Mouse (Mus musculus): ENCODE data around the gene Prss50. TPM values are rescaled to one million over a fixed set of nuclear protein-coding genes. Genes with fewer than 3 reads are reported as not detected.

Prss50 gene
- polyA plus RNA-seq, 1 experiment from 2014 or later: 0.15 TPM

DNA sequence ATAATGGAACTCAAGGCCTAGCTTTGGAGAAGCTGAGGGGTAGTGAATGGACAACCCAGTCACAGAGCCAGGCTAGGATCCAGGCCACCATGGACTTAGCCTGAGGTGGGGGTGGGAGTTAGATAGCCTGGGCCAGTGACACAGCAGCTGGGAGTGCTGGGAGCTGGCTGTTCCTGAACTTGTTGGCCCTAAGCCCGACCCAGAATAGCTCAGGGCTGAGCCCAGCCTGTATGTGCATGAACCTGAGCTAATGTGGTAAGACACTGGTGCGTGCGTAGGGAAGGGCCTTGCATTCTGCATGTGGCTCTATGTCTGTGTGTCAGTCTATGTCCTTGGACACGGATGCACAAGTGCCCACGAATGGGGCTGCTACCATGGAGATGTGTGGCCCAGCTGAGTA is 20.1 kb downstream of the Prss50 start:
- Histone ChIP-seq H3K4me1 (peaks cover 35% of the 10 kb centered on the region), H3K4me2 (no peak overlapping the region), H3K4me3 (no peak overlapping the region), H3K27me3 (peaks cover 67% of the 10 kb centered on the region), H3K9me3 (replicated peaks) (no peaks in the 10 kb centered on the region), H3K27ac (no peak overlapping the region), H3K36me3 (ENCODE audit: poor library complexity, severe bottlenecking) (no peaks in the 10 kb centered on the region), H3K9ac (no peak overlapping the region)
- no peak for ATAC-seq
- WGBS: 84% methylated on average over 5 of the region's 5 CpGs

DNA sequence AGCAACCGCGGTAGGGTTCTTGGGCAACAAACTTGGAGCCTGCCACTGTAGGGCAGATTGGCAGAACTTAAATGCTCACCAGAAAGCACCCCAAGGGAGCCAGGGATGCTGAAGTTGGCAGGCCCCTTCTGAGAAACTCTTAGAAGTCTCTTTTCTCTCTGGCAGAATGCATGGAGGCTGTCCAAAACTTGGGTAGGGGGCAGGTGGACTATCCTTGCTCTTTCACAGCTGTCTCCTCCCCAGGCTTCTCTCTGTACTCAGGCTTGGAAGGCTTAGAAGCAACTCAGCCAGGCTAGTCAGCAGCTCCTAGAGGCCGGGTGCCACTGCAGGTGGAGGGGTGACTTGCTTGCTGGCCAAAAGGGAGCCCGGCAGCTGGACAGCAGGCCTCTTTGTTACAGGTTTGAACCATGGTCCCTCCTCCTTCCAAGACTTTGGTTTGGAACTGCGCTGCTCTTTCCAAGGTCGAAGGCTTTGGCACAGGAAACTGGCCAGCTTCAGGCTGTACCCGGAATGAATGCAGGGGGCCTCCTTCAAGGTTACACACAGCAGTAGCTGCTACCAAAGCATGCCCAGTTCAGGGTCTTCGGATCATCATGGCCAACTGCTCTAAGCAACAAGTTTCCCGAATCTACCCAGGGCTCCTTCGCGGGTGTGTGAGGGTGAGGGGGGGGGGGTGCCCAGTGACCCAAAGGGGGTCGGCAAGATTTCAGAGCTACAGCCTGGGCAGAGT is 21.6 kb downstream of the Prss50 start, which contains the start of gene Als2cl:
Gene Als2cl (plus strand): TSS at position 680 of the 730 bp plus-strand sequence.
- H3K27ac ChIP-seq: no peak within 1 kb of the TSS
- 10% methylated on average over 12 of the region's 12 CpGs for whole genome bisulfite sequencing
- no peaks in the 10 kb centered on the region for H3K9me3 ChIP-seq (replicated peaks)
- H3K4me2 ChIP-seq: peak within 1 kb of the TSS; percentile 74
- no peaks in the 10 kb centered on the region for H3K36me3 ChIP-seq (ENCODE audit: poor library complexity, severe bottlenecking)
- peak within 1 kb of the TSS; percentile 34 for H3K9ac ChIP-seq
- H3K4me1 ChIP-seq: peaks cover 25% of the 10 kb centered on the region
- H3K27me3 ChIP-seq: peaks cover 54% of the 10 kb centered on the region
- peak within 1 kb of the TSS; percentile 45 for H3K4me3 ChIP-seq
- 0 out of 2 replicates have a peak, but pooled peaks have one; percentile 5 for ATAC-seq

DNA sequence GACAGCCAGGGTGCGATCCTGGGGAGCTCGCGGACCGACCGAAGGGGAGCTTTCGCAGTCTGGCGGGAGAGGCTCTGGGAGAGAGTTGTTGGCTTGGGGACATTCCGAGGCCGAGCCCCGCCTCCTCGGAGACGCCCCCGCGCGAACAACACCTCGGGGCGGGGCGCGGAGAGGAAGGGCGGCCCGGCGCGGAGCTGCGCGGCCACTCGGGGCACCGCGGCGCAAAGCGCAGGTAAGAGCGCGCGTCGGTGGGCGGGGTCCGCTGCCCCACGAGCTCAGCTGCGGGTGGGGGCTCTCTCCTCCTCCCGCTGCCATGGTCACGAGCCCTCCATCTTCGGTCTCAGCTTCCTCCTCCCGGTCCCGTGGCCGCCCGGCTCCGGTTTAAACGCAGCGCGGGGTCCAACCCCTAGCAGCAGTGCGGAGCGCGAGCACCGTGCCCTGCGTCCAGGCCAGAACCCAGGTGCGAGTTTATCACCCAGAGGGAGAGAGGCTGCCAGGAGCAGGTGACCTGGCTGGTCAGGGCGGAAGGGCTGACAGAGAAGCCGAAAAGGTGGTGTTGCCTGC is 22.3 kb downstream of the Prss50 start, which contains the start of gene Tmie:
Gene Tmie (minus strand): TSS at position 116 of the 564 bp plus-strand sequence.
- Histone ChIP-seq H3K27ac (no peak within 1 kb of the TSS), H3K36me3 (ENCODE audit: poor library complexity, severe bottlenecking) (no peaks in the 10 kb centered on the region), H3K4me3 (peak within 1 kb of the TSS; percentile 45), H3K4me2 (peak within 1 kb of the TSS; percentile 74), H3K9me3 (replicated peaks) (no peaks in the 10 kb centered on the region), H3K27me3 (peaks cover 53% of the 10 kb centered on the region), H3K4me1 (peaks cover 18% of the 10 kb centered on the region), H3K9ac (peak within 1 kb of the TSS; percentile 34)
- ATAC-seq: peak; percentile 38; the same call in 1 of the 2 replicates
- WGBS: under 1% methylated on average over 57 of the region's 57 CpGs

DNA sequence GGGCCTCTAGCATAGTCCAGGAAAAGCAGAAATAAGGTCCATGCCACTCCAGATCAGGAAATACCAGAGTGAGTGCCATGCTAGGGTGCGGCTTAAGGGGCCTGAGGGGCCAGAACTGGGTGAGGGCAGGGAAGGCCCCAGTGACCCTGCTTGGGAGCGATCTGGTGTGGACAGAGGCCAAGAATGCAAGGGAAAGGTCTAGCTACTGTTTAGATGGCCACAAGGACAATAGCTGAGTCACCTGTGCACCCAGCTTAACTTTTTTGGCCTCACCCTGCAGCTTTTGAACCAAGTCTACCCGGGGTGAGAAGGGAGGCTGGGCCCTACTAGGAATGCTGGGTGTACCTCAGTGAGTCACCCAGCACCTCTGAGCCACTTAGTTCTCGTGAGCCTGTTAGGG is 23.0 kb downstream of the Prss50 start:
- Histone ChIP-seq H3K4me3 (peak overlapping the region; percentile 45), H3K4me2 (peak overlapping the region; percentile 74), H3K9ac (no peak overlapping the region), H3K36me3 (ENCODE audit: poor library complexity, severe bottlenecking) (no peaks in the 10 kb centered on the region), H3K4me1 (peaks cover 13% of the 10 kb centered on the region), H3K9me3 (replicated peaks) (no peaks in the 10 kb centered on the region), H3K27ac (no peak overlapping the region), H3K27me3 (peaks cover 53% of the 10 kb centered on the region)
- 61% methylated on average over 4 of the region's 4 CpGs for WGBS
- no peak for ATAC-seq

DNA sequence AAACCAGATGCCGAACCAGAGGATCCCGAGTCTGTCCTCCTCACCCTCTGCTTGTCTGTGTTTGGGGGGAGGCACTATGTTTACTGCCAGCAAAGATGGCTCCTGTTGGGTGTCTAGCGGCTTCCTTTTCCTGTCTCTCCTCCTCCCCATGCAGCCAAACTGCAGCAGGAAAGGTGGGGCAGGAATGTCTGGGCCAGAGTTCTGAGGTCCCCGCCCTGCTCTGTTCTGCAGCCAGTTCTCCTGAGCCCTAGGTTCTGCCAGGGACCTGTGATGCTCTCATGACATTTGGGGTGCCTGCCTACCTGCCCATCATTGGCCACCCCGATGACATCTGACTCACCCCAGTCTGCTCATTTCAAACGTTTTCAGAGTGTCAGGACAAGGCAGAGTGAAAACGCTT is 24.2 kb downstream of the Prss50 start:
- Histone ChIP-seq H3K9me3 (replicated peaks) (no peaks in the 10 kb centered on the region), H3K27me3 (peaks cover 51% of the 10 kb centered on the region), H3K4me1 (peaks cover 13% of the 10 kb centered on the region), H3K4me2 (no peak overlapping the region), H3K9ac (no peak overlapping the region), H3K27ac (no peak overlapping the region), H3K36me3 (ENCODE audit: poor library complexity, severe bottlenecking) (no peaks in the 10 kb centered on the region), H3K4me3 (no peak overlapping the region)
- 76% methylated on average over 7 of the region's 7 CpGs for WGBS
- no peak for ATAC-seq

DNA sequence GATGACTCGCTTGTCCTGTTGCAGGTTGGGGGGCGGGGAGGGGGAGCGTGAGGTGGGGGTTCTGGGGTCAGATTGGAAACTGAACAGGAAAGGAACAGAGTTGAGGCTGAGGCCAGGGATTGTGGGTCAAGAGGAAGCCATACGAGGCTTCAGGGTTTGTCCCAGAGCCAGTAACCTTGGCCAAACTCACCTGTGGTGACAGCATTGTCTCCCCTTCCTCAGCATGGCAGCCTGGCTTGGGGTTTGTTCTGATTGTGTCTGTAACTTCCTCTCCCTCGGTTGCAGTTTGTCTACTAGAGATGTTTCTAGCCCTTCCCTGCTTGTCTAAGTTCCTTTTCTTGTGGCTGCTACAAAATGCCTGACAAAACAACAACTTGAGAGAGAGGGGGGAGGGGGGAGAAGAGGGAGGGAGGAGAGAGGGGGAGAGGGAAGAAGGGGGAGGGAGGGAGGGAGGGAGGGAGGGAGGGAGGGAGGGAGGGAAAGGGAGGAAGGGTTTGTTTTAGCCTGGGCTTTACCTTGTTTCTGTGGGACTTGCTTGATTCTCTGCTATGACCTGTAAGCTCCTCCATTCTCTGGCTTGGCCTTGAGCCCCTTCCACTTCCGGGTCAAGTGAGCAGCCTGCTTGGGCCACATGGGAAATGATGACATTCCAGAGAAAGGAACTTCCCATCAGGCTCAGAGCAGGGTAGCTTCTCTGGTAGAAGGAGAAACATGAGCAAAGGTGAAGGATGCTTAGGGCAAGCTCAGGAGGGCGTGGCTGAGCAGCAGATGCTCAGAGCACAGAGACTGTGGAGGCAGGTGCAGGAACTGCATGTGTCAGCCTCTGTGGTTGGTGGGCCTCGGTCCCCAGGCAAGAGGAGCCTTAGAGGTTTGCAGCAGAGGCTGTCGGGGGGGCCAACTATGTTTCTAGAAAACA is 29.9 kb downstream of the Prss50 start:
- 62% methylated on average over 9 of the region's 9 CpGs for WGBS

DNA sequence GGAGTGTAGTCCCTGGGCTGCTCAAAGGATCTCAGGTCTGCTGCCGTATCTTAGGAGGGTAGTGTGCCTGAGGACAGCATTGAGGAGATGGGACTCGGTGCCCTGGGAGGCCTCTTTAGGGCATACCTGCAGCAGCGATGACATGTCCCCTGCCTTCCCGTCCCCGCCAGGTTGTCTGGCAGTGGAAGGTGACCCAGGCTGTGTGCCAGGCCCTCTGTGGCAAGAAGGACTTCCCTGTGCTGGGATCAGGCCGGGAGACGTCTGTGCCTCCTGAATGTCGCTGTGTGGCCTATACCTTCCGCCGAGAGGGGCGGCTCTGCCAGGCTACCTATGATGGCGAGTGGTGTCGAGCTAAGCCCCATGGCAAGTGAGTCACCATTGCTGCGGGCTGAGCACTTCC is 31.2 kb downstream of the Prss50 start:
- no peak for ATAC-seq

More for the DNA sequence above, 29.9 kb downstream of the Prss50 start:
- no peak overlapping the region for H3K27ac ChIP-seq
- H3K4me3 ChIP-seq: no peak overlapping the region
- H3K9me3 ChIP-seq (replicated peaks): no peaks in the 10 kb centered on the region
- no peaks in the 10 kb centered on the region for H3K36me3 ChIP-seq (ENCODE audit: poor library complexity, severe bottlenecking)
- no peaks in the 10 kb centered on the region for H3K27me3 ChIP-seq
- no peak for ATAC-seq
- no peaks in the 10 kb centered on the region for H3K4me1 ChIP-seq
- no peak overlapping the region for H3K4me2 ChIP-seq
- no peak overlapping the region for H3K9ac ChIP-seq

DNA sequence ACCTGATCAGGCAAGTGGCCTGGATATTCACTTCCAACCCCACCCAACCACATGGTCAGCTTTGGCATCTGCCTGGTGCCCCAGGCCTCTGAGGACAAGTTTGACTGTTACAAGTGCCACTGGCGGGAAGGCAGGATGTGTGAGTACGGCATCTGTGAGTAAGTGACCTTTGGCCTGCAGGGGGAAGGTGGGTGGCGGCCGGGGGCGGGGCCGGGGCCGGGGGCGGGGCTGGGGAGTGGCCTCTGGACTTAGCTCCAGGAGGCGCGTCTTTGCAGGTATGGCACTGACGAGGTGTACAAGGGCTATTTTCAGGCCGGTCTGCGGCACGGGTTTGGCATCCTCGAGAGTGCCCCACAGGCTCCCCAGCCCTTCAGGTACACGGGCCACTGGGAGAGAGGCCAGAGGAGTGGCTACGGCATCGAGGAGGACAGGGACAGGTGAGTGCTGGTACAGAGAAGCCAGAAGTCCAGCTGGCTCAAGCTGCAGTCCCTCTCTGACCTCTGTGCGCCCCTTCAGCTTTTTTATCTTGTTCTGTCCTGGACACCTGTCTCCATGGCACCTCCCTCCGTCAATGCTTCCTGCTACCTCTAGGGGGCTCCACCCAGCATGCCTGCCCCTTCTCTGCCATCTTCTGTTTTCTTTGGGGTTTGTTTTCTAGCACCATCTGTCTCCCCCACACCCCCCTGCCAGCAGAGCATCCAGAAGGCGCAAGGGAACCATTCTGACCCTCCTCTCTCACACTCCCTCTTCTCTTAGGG is 32.4 kb downstream of the Prss50 start:
- no peak for ATAC-seq
- no peak overlapping the region for H3K27ac ChIP-seq
- H3K9me3 ChIP-seq (replicated peaks): no peaks in the 10 kb centered on the region
- H3K4me2 ChIP-seq: no peak overlapping the region
- no peak overlapping the region for H3K4me3 ChIP-seq
- WGBS: 13% methylated on average over 21 of the region's 21 CpGs
- H3K4me1 ChIP-seq: no peaks in the 10 kb centered on the region
- no peak overlapping the region for H3K9ac ChIP-seq
- no peaks in the 10 kb centered on the region for H3K36me3 ChIP-seq (ENCODE audit: poor library complexity, severe bottlenecking)
- H3K27me3 ChIP-seq: no peaks in the 10 kb centered on the region

More for the DNA sequence above, 31.2 kb downstream of the Prss50 start:
- H3K9ac ChIP-seq: no peak overlapping the region
- H3K9me3 ChIP-seq (replicated peaks): no peaks in the 10 kb centered on the region
- no peaks in the 10 kb centered on the region for H3K27me3 ChIP-seq
- H3K36me3 ChIP-seq (ENCODE audit: poor library complexity, severe bottlenecking): no peaks in the 10 kb centered on the region
- 90% methylated on average over 14 of the region's 14 CpGs for WGBS
- H3K27ac ChIP-seq: no peak overlapping the region
- H3K4me3 ChIP-seq: no peak overlapping the region
- no peaks in the 10 kb centered on the region for H3K4me1 ChIP-seq
- no peak overlapping the region for H3K4me2 ChIP-seq

DNA sequence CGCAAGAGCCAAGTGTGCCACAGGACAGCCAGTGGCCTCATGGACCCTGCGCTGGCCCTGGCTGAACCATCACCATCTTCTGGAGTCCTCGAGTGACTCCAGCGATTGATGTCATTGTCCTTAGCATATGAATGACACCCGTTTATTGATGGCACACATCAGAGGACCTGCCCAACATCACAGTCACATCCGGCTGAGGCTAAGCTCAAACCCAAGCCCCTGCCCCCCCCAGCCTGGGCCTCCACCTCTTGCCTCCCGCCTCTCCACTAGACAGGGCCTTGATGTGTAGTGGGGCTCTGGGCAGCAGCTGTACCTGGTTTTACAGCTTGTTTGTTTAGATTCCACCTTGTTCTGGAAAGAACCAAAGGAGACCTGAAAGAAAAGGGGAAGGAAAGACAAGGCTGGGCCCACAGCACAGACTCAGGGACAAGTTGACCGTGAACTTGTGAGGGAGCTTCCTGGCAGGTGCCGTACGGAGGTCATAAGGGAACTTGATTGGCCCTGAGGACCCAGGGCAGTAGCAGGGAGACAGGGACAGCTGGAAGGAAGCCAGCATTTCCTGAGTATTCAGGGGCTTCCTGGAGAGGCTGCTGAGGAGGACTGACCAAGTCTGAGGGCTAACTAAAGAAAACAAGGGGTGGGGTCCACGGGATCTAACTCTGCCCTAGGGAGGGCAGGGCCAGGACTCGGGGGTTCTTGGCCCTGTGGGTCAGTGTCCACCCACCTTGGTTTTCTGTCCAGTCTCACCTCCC is 33.5 kb downstream of the Prss50 start:
- Histone ChIP-seq H3K27me3 (no peaks in the 10 kb centered on the region), H3K4me1 (peaks cover 6% of the 10 kb centered on the region; the same call in 1 of the 2 replicates), H3K27ac (no peak overlapping the region), H3K9me3 (replicated peaks) (no peaks in the 10 kb centered on the region), H3K4me2 (no peak overlapping the region), H3K4me3 (no peak overlapping the region), H3K36me3 (ENCODE audit: poor library complexity, severe bottlenecking) (no peaks in the 10 kb centered on the region), H3K9ac (no peak overlapping the region)
- WGBS: 82% methylated on average over 12 of the region's 12 CpGs
- no peak for ATAC-seq

DNA sequence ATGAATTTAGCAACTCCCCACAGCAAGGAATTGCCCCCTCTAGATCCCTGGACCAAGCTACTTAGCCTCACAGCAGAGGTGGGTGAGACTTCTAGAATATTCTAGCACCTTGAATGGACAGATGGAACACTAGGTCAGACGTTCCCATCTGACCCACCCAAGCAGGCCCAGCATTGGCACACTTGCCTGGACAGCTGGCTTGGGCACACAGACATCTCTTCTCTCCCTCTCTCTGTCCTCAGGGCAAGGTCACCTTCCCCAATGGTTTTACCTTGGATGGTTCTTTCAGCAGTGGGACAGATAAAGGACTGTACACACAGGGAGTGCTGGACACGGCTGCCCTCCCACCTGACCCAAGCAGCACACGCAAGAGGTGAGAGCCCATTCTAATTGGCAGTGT is 34.8 kb downstream of the Prss50 start:
- Histone ChIP-seq H3K4me1 (peaks cover 11% of the 10 kb centered on the region; the same call in 1 of the 2 replicates), H3K27ac (no peak overlapping the region), H3K4me3 (no peak overlapping the region), H3K36me3 (ENCODE audit: poor library complexity, severe bottlenecking) (no peaks in the 10 kb centered on the region), H3K27me3 (no peaks in the 10 kb centered on the region), H3K9me3 (replicated peaks) (no peaks in the 10 kb centered on the region), H3K9ac (no peak overlapping the region), H3K4me2 (no peak overlapping the region)
- no peak for ATAC-seq
- WGBS: 92% methylated on average over 3 of the region's 3 CpGs

DNA sequence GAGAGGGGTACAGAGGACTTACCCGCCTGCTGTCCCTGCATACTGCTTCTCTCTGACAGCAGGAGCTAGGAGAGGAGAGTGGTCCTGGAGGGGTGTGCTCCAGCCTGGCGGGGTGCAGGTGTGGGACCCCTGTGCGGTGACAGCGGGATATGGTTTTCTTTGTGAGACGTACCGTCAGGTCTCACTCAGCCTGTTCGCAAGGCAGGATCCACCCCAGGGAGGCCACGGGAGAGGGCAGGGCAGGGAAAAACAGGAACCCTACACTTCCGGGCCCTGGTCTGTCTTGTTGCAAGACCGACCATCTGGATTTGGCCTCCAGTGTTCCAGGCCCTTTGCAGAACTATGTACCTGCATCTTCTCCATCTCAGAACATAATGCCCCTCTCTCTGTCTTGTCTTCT is 35.7 kb downstream of the Prss50 start:
- H3K4me1 ChIP-seq: peaks cover 11% of the 10 kb centered on the region; the same call in 1 of the 2 replicates
- no peaks in the 10 kb centered on the region for H3K9me3 ChIP-seq (replicated peaks)
- no peak overlapping the region for H3K4me3 ChIP-seq
- H3K36me3 ChIP-seq (ENCODE audit: poor library complexity, severe bottlenecking): no peaks in the 10 kb centered on the region
- H3K27ac ChIP-seq: no peak overlapping the region
- no peak for ATAC-seq
- WGBS: 71% methylated on average over 10 of the region's 10 CpGs
- no peak overlapping the region for H3K4me2 ChIP-seq
- no peak overlapping the region for H3K9ac ChIP-seq
- H3K27me3 ChIP-seq: no peaks in the 10 kb centered on the region
